Mouse (Mus musculus): Measurements from ENCODE around the gene Gm10271. TPM values are rescaled to one million over a fixed set of nuclear protein-coding genes. Genes with fewer than 3 reads are reported as not detected.

Gene Gm10271
- polyA plus RNA-seq, 1 experiment from 2014 or later, result not detected

- no peak for DNase-seq (ENCODE audit: low spot score)
Observed at GRCm38 (mm10) chr10:116935028-116935427, 37.4 kb downstream of the Gm10271 start.

GRCm38 (mm10) chr10:116933794-116934193 is 38.6 kb downstream of the Gm10271 start:
- DNase-seq (ENCODE audit: low spot score), result no peak

GRCm38 (mm10) chr10:116932418-116932817 is 40.0 kb downstream of the Gm10271 start:
- DNase-seq (ENCODE audit: low spot score), result no peak

- DNase-seq (ENCODE audit: low spot score), result no peak
Observed at GRCm38 (mm10) chr10:116931497-116932179, 40.8 kb downstream of the Gm10271 start.

GRCm38 (mm10) chr10:116930936-116931335 is 41.5 kb downstream of the Gm10271 start:
- DNase-seq (ENCODE audit: low spot score), result peak; percentile 81

- DNase-seq (ENCODE audit: low spot score), result peak; percentile 75
Observed at GRCm38 (mm10) chr10:116930506-116930905, 41.9 kb downstream of the Gm10271 start.

- DNase-seq (ENCODE audit: low spot score), result no peak
Observed at GRCm38 (mm10) chr10:116928826-116929225, 43.6 kb downstream of the Gm10271 start.

- no peak for DNase-seq (ENCODE audit: low spot score)
Observed at GRCm38 (mm10) chr10:116926428-116927113, 45.8 kb downstream of the Gm10271 start.

GRCm38 (mm10) chr10:116923651-116924495 is 48.5 kb downstream of the Gm10271 start:
- DNase-seq (ENCODE audit: low spot score), result no peak

GRCm38 (mm10) chr10:116922161-116922560 is 50.2 kb downstream of the Gm10271 start:
- no peak for DNase-seq (ENCODE audit: low spot score)

GRCm38 (mm10) chr10:116921416-116921815 is 51.0 kb downstream of the Gm10271 start:
- DNase-seq (ENCODE audit: low spot score), result no peak

GRCm38 (mm10) chr10:116920641-116921040 is 51.8 kb downstream of the Gm10271 start:
- DNase-seq (ENCODE audit: low spot score), result no peak

GRCm38 (mm10) chr10:116919368-116920317 is 52.8 kb downstream of the Gm10271 start:
- DNase-seq (ENCODE audit: low spot score), result peak; percentile 76

GRCm38 (mm10) chr10:116916581-116916980 is 55.8 kb downstream of the Gm10271 start:
- DNase-seq (ENCODE audit: low spot score), result peak; percentile 64

GRCm38 (mm10) chr10:116915286-116915685 is 57.1 kb downstream of the Gm10271 start:
- DNase-seq (ENCODE audit: low spot score), result no peak

GRCm38 (mm10) chr10:116914586-116914985 is 57.8 kb downstream of the Gm10271 start:
- no peak for DNase-seq (ENCODE audit: low spot score)

- DNase-seq (ENCODE audit: low spot score), result peak; percentile 77
Observed at GRCm38 (mm10) chr10:116913647-116914273, 58.6 kb downstream of the Gm10271 start.

- DNase-seq (ENCODE audit: low spot score), result no peak
Observed at GRCm38 (mm10) chr10:116912850-116913249, 59.6 kb downstream of the Gm10271 start.

- DNase-seq (ENCODE audit: low spot score), result no peak
Observed at GRCm38 (mm10) chr10:116908901-116909642, 63.3 kb downstream of the Gm10271 start.
